Mouse (Mus musculus) pancreas, adult 10 weeks (tissue): ENCODE measurements around the gene Krt20. TPM values are rescaled to one million over a fixed set of nuclear protein-coding genes. Genes with fewer than 3 reads are reported as not detected.

Experiments
- polyA plus RNA-seq: library from polyadenylated mRNA; stranded (reverse); fragments of 350-450 nt; fragmentation: Illumina TruSeq; extraction: RNeasy Lipid Tissue Mini Kit (QIAGEN cat#74804); gene quantifications from one replicate; pipeline ENCODE4 v1.2.3, GENCODE M21; 2015; ENCODE audit warnings: low read depth, low replicate concordance; ENCODE audit not compliant: insufficient read depth

Krt20 gene
- polyA plus RNA-seq: not detected

GRCm38 (mm10) chr11:99437972-99438371, at the start of gene Krt20:
Krt20 (minus strand) TSS chr11:99438150.

DNA sequence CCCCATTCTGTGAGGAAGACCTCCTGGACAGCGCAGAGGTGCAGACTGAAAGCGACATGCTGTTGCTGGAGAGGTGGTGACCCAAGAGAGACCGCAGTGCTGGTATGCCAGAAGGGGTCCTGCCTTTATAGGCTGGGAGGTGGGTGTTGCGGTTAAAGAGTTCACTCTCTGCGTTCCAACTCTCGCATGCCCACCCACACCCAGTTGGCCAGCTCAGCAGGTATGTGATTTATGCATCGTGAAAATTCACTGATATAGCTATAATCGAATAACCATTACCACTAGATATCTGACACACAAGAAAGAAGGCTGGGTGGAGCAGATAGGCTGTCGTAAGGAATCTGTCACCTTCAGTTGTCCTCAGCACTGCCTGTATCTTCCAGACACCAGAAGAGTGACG, 15.8 kb downstream of the Krt20 start, which contains the start of gene Krt12:
Gene Krt12 (minus strand): TSS at position 101 of the 400 bp plus-strand sequence.

GRCm38 (mm10) chr11:99389264-99389663, 48.7 kb downstream of the Krt20 start, which contains the start of gene Krt10:
Krt10 (minus strand) TSS chr11:99389364.

Other genes with a start within 250 kb of the Krt20 start
- gene Smarce1, start 207.1 kb downstream of the Krt20 start, polyA plus RNA-seq: 17.8 TPM
- gene Krt222, start 194.1 kb downstream of the Krt20 start, polyA plus RNA-seq: 0.42 TPM
- gene Krt24, start 152.9 kb downstream of the Krt20 start, polyA plus RNA-seq: not detected
- not detected for gene Krt25, start 115.2 kb downstream of the Krt20 start, polyA plus RNA-seq
- not detected for gene Krt26, start 100.2 kb downstream of the Krt20 start, polyA plus RNA-seq
- gene Krt27, start 87.0 kb downstream of the Krt20 start, polyA plus RNA-seq: not detected
- gene Krt28, start 63.2 kb downstream of the Krt20 start, polyA plus RNA-seq: not detected
- 3.7 TPM for gene Krt10, start 48.8 kb downstream of the Krt20 start, polyA plus RNA-seq
- gene Krt12, start 15.9 kb downstream of the Krt20 start, polyA plus RNA-seq: not detected
- gene Krt23, start 55.0 kb upstream of the Krt20 start, polyA plus RNA-seq: 2.0 TPM
- gene Krt39, start 83.2 kb upstream of the Krt20 start, polyA plus RNA-seq: not detected
- gene Krt40, start 105.0 kb upstream of the Krt20 start, polyA plus RNA-seq: not detected
- gene Krtap3-3, start 112.7 kb upstream of the Krt20 start, polyA plus RNA-seq: not detected
- not detected for gene Krtap3-2, start 118.7 kb upstream of the Krt20 start, polyA plus RNA-seq
- not detected for gene Gm11939, start 121.3 kb upstream of the Krt20 start, polyA plus RNA-seq
- not detected for gene Krtap3-1, start 128.5 kb upstream of the Krt20 start, polyA plus RNA-seq
- gene Krtap1-5, start 142.9 kb upstream of the Krt20 start, polyA plus RNA-seq: not detected
- not detected for gene Krtap1-4, start 145.5 kb upstream of the Krt20 start, polyA plus RNA-seq
- gene Krtap1-3, start 153.2 kb upstream of the Krt20 start, polyA plus RNA-seq: not detected
- gene Krtap9-3, start 160.0 kb upstream of the Krt20 start, polyA plus RNA-seq: not detected
- gene Gm11938, start 165.2 kb upstream of the Krt20 start, polyA plus RNA-seq: not detected
- not detected for gene Gm11937, start 172.0 kb upstream of the Krt20 start, polyA plus RNA-seq
- gene Krtap2-4, start 176.7 kb upstream of the Krt20 start, polyA plus RNA-seq: not detected
- gene Gm11562, start 182.3 kb upstream of the Krt20 start, polyA plus RNA-seq: not detected
- gene Krtap4-1, start 190.1 kb upstream of the Krt20 start, polyA plus RNA-seq: not detected
- gene Krtap4-2, start 196.9 kb upstream of the Krt20 start, polyA plus RNA-seq: not detected
- not detected for gene Krtap4-7, start 205.9 kb upstream of the Krt20 start, polyA plus RNA-seq
- gene Gm11555, start 212.1 kb upstream of the Krt20 start, polyA plus RNA-seq: not detected
- gene Gm11563, start 220.8 kb upstream of the Krt20 start, polyA plus RNA-seq: not detected
- gene Krtap4-6, start 227.8 kb upstream of the Krt20 start, polyA plus RNA-seq: not detected